ENCODE assay signal across 9 mouse cellular contexts in the genomic region with DNA sequence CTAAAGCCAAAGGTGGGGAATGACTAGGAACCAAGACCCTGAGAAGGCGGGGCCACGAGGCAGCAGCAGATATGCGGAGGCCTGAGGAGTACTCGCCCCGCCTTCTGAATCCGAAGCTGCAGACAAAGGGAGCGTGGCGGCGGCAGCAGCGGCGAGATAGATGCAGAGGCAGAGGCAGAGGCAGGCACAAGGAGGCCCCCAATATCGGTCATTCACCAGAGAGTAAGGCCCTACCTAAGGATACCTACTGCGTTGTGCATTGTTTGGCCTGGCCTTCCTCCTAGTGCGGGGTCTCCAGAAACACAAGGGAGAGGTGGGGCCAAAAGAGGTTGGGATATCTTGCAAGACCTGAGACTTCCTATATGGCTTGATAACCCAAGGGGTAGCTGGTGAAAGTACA. TPM values are rescaled to one million over a fixed set of nuclear protein-coding genes. Genes with fewer than 3 reads are reported as not detected.
DNase-seq lines count a peak whose midpoint lies in the region; ATAC-seq and TF ChIP-seq lines count a peak whose summit lies in the region.
"Had no signal": no experiment of that assay in that cellular context is flagged by ENCODE, and none has a peak within 500 bp of the region (broad histone marks: within the 10 kb centered on the region; RNA-seq: fewer than 3 reads in every experiment).

No protein-coding gene starts in this region.

- H3K27ac ChIP-seq in heart, embryonic 10.5 days: peak overlapping the region; percentile 72
- H3K27ac ChIP-seq in ES-E14 (ENCODE audit: insufficient read depth, low read depth, low read length, poor library complexity, severe bottlenecking): peak overlapping the region; percentile 82
- H3K27ac ChIP-seq in forebrain, postnatal 0 days (ENCODE audit: low read depth, low read length): peak overlapping the region; percentile 76
- H3K27ac ChIP-seq in midbrain, embryonic 12.5 days (replicated peaks): peak overlapping the region; percentile 54; the same call in 1 of the 2 replicates

- no peak for DNase-seq in heart, embryonic 10.5 days (ENCODE audit: low spot score)
- no peak for DNase-seq in heart, adult 8-10 months (ENCODE audit: low spot score)
- no peak for DNase-seq in ES-E14 (ENCODE audit: low read depth, low spot score)
- peak; percentile 58 for DNase-seq in forebrain, postnatal 0 days
- no peak for DNase-seq in lung, postnatal 25 days (ENCODE audit: low spot score)
- no peak for DNase-seq in natural killer cell, adult 2 months (ENCODE audit: low spot score in 2 of 2)
- DNase-seq: kidney, adult 18-20 months had no signal

- peak overlapping the region; percentile 47 for H3K4me3 ChIP-seq in heart, embryonic 10.5 days
- H3K4me3 ChIP-seq in ES-E14 (ENCODE audit: insufficient read depth in 1 of 2, low read depth in 1 of 2, low read length in 2 of 2, poor library complexity in 1 of 2, severe bottlenecking in 1 of 2): peak overlapping the region; percentile 64
- H3K4me3 ChIP-seq in forebrain, postnatal 0 days (ENCODE audit: low read depth, low read length): peak overlapping the region; percentile 17
- peak overlapping the region; percentile 37 for H3K4me3 ChIP-seq in midbrain, embryonic 12.5 days

- in situ Hi-C loops in ES-E14 (cut with MboI; ENCODE audit: low sequenced_read_pairs in 2 of 2, unreplicated experiment in 2 of 2): no loop called here

- H3K36me3 ChIP-seq in heart, embryonic 10.5 days: no peaks in the 10 kb centered on the region
- peaks cover 2% of the 10 kb centered on the region; the same call in 1 of the 2 replicates for H3K36me3 ChIP-seq in ES-E14 (ENCODE audit: control insufficient read depth, insufficient read depth, low read length, poor library complexity, severe bottlenecking)
- H3K36me3 ChIP-seq in forebrain, postnatal 0 days (ENCODE audit: insufficient read depth): no peaks in the 10 kb centered on the region
- H3K36me3 ChIP-seq in midbrain, embryonic 12.5 days: no peaks in the 10 kb centered on the region

- no peaks in the 10 kb centered on the region for H3K4me1 ChIP-seq in heart, embryonic 10.5 days
- H3K4me1 ChIP-seq in ES-E14 (ENCODE audit: control insufficient read depth in 2 of 2, insufficient read depth in 2 of 2, low read length in 2 of 2, poor library complexity in 1 of 2): peaks cover 2 to 4% of the 10 kb centered on the region in 2 experiments; a peak in 1 of 4 replicates
- H3K4me1 ChIP-seq in forebrain, postnatal 0 days (ENCODE audit: insufficient read depth): no peaks in the 10 kb centered on the region
- H3K4me1 ChIP-seq in midbrain, embryonic 12.5 days: 0 out of 2 replicates have a peak, but pooled peaks cover 4% of the 10 kb centered on the region

- H3K4me2 ChIP-seq in forebrain, postnatal 0 days (ENCODE audit: low read depth): peak overlapping the region; percentile 40
- peak overlapping the region; percentile 47 for H3K4me2 ChIP-seq in midbrain, embryonic 12.5 days (replicated peaks)

- WGBS in heart, embryonic 10.5 days: 14% methylated on average over 14 of the region's 14 CpGs
- WGBS in forebrain, postnatal 0 days: 21% methylated on average over 14 of the region's 14 CpGs
- WGBS in midbrain, embryonic 12.5 days: 22% methylated on average over 14 of the region's 14 CpGs

- TF ChIP-seq CTCF in forebrain, postnatal 0 days (IDR thresholded peaks at IDR 0.05; ENCODE audit: low read depth): no peak

- H3K27me3 ChIP-seq in heart, embryonic 10.5 days (ENCODE audit: insufficient read depth, poor library complexity, severe bottlenecking): peaks cover 16% of the 10 kb centered on the region; the same call in 1 of the 2 replicates
- H3K27me3 ChIP-seq in forebrain, postnatal 0 days (ENCODE audit: insufficient read depth, low read length): no peaks in the 10 kb centered on the region
- H3K27me3 ChIP-seq in midbrain, embryonic 12.5 days: no peaks in the 10 kb centered on the region

- ATAC-seq in forebrain, postnatal 0 days: peak; percentile 93
- peak; percentile 81 for ATAC-seq in midbrain, embryonic 12.5 days (ENCODE audit: low FRiP score, low read depth)
- ATAC-seq in erythroid progenitor cell, adult 5-6 weeks (replicated peaks; ENCODE audit: low FRiP score, poor library complexity, severe bottlenecking): no peak

- H3K9me3 ChIP-seq in heart, embryonic 10.5 days: no peaks in the 10 kb centered on the region
- no peaks in the 10 kb centered on the region for H3K9me3 ChIP-seq in ES-E14 (ENCODE audit: control insufficient read depth, insufficient read depth, low read depth, low read length)
- H3K9me3 ChIP-seq in forebrain, postnatal 0 days (ENCODE audit: low read length): no peaks in the 10 kb centered on the region
- no peaks in the 10 kb centered on the region for H3K9me3 ChIP-seq in midbrain, embryonic 12.5 days

- peak overlapping the region; percentile 76; the same call in 1 of the 2 replicates for H3K9ac ChIP-seq in ES-E14 (ENCODE audit: insufficient read depth, low read depth, low read length, poor library complexity, severe bottlenecking)
- peak overlapping the region; percentile 60 for H3K9ac ChIP-seq in forebrain, postnatal 0 days
- H3K9ac ChIP-seq in midbrain, embryonic 12.5 days (replicated peaks): peak overlapping the region; percentile 64

TF ChIP-seq in ES-E14, 5 proteins besides CTCF, POLR2A, EP300 and RAD21:
- TF ChIP-seq ZNF384 (IDR thresholded peaks at IDR 0.05; ENCODE audit: low read depth, low read length) (no peak), MAFK (IDR thresholded peaks at IDR 0.05; ENCODE audit: insufficient read depth, low read depth, low read length) (no peak)

RNA-seq across cellular contexts. Expression of gene Pdzd4, which starts 9.7 kb away (rescaled TPM):
- polyA plus RNA-seq in heart, embryonic 10.5 days (2016; fragmentation: Nextera tagmentation; extraction: Ambion mirVana): 0.32 and 0.38 TPM in 2 replicates
- total RNA-seq in heart, adult 8-10 months (2022): 1 to 10 TPM; 1.2 to 1.7 (median 1.6) TPM
- total RNA-seq in ES-E14 (2012; rRNA removed): 55.2 and 97.6 TPM in 2 replicates
- 239 and 252 TPM in 2 replicates for total RNA-seq in forebrain, postnatal 0 days (2014; rRNA removed)
- polyA plus RNA-seq in forebrain, postnatal 0 days (2015; fragmentation: Nextera tagmentation; extraction: Ambion mirVana): 3.4 and 4.0 TPM in 2 replicates
- 2.4 and 2.5 TPM in 2 replicates for polyA plus RNA-seq in midbrain, embryonic 12.5 days (2016; fragmentation: Nextera tagmentation; extraction: Ambion mirVana)
- not detected in 2 replicates for total RNA-seq in erythroid progenitor cell, adult 5-6 weeks (2015; ENCODE audit: low replicate concordance)
- total RNA-seq in erythroid progenitor cell, adult 5-6 weeks (2017; ENCODE audit: low replicate concordance): not detected in 2 replicates

RNA-seq across cellular contexts. Expression of gene Ssr4, which starts 28.2 kb away (rescaled TPM):
- polyA plus RNA-seq in heart, embryonic 10.5 days (2016; fragmentation: Nextera tagmentation; extraction: Ambion mirVana): 156 and 158 TPM in 2 replicates
- total RNA-seq in heart, adult 8-10 months (2022): 10 to 100 TPM; 75.9 to 94.2 (median 84.8) TPM
- total RNA-seq in ES-E14 (2012; rRNA removed): 290 and 294 TPM in 2 replicates
- 107 and 169 TPM in 2 replicates for total RNA-seq in forebrain, postnatal 0 days (2014; rRNA removed)
- 167 and 186 TPM in 2 replicates for polyA plus RNA-seq in forebrain, postnatal 0 days (2015; fragmentation: Nextera tagmentation; extraction: Ambion mirVana)
- 118 and 119 TPM in 2 replicates for polyA plus RNA-seq in midbrain, embryonic 12.5 days (2016; fragmentation: Nextera tagmentation; extraction: Ambion mirVana)
- total RNA-seq in erythroid progenitor cell, adult 5-6 weeks (2015; ENCODE audit: low replicate concordance): 115 and 124 TPM in 2 replicates
- total RNA-seq in erythroid progenitor cell, adult 5-6 weeks (2017; ENCODE audit: low replicate concordance): 47.6 and 75.7 TPM in 2 replicates

RNA-seq across cellular contexts. Expression of gene Idh3g, which starts 28.4 kb away (rescaled TPM):
- 219 and 264 TPM in 2 replicates for polyA plus RNA-seq in heart, embryonic 10.5 days (2016; fragmentation: Nextera tagmentation; extraction: Ambion mirVana)
- 100 to 1,000 TPM; 702 to 775 (median 723) TPM for total RNA-seq in heart, adult 8-10 months (2022)
- 169 and 194 TPM in 2 replicates for total RNA-seq in ES-E14 (2012; rRNA removed)
- total RNA-seq in forebrain, postnatal 0 days (2014; rRNA removed): 177 and 186 TPM in 2 replicates
- 208 and 213 TPM in 2 replicates for polyA plus RNA-seq in forebrain, postnatal 0 days (2015; fragmentation: Nextera tagmentation; extraction: Ambion mirVana)
- polyA plus RNA-seq in midbrain, embryonic 12.5 days (2016; fragmentation: Nextera tagmentation; extraction: Ambion mirVana): 166 and 169 TPM in 2 replicates
- total RNA-seq in erythroid progenitor cell, adult 5-6 weeks (2015; ENCODE audit: low replicate concordance): 135 and 141 TPM in 2 replicates
- total RNA-seq in erythroid progenitor cell, adult 5-6 weeks (2017; ENCODE audit: low replicate concordance): 68.3 and 80.2 TPM in 2 replicates

RNA-seq across cellular contexts. Expression of gene Srpk3, which starts 40.9 kb away (rescaled TPM):
- 39.2 and 81.4 TPM in 2 replicates for polyA plus RNA-seq in heart, embryonic 10.5 days (2016; fragmentation: Nextera tagmentation; extraction: Ambion mirVana)
- 10 to 100 TPM; 23.9 to 31.6 (median 30.8) TPM for total RNA-seq in heart, adult 8-10 months (2022)
- total RNA-seq in ES-E14 (2012; rRNA removed): 1.2 and 1.5 TPM in 2 replicates
- total RNA-seq in forebrain, postnatal 0 days (2014; rRNA removed): 0.14 and 0.62 TPM in 2 replicates
- polyA plus RNA-seq in forebrain, postnatal 0 days (2015; fragmentation: Nextera tagmentation; extraction: Ambion mirVana): 0.91 and 0.99 TPM in 2 replicates
- polyA plus RNA-seq in midbrain, embryonic 12.5 days (2016; fragmentation: Nextera tagmentation; extraction: Ambion mirVana): 1.1 and 1.4 TPM in 2 replicates
- 6.7 TPM in 1 of 2 replicates, not detected in the other for total RNA-seq in erythroid progenitor cell, adult 5-6 weeks (2015; ENCODE audit: low replicate concordance)
- 1.9 and 2.6 TPM in 2 replicates for total RNA-seq in erythroid progenitor cell, adult 5-6 weeks (2017; ENCODE audit: low replicate concordance)

RNA-seq across cellular contexts. Expression of gene Plxnb3, which starts 58.2 kb away (rescaled TPM):
- 0.13 and 0.46 TPM in 2 replicates for polyA plus RNA-seq in heart, embryonic 10.5 days (2016; fragmentation: Nextera tagmentation; extraction: Ambion mirVana)
- total RNA-seq in heart, adult 8-10 months (2022): 1 to 10 TPM; 1.6 to 1.9 (median 1.7) TPM
- 0.27 and 0.32 TPM in 2 replicates for total RNA-seq in ES-E14 (2012; rRNA removed)
- 0.62 and 1.6 TPM in 2 replicates for total RNA-seq in forebrain, postnatal 0 days (2014; rRNA removed)
- polyA plus RNA-seq in forebrain, postnatal 0 days (2015; fragmentation: Nextera tagmentation; extraction: Ambion mirVana): 0.29 and 0.45 TPM in 2 replicates
- polyA plus RNA-seq in midbrain, embryonic 12.5 days (2016; fragmentation: Nextera tagmentation; extraction: Ambion mirVana): 0.11 and 0.16 TPM in 2 replicates
- total RNA-seq in erythroid progenitor cell, adult 5-6 weeks (2015; ENCODE audit: low replicate concordance): not detected in 2 replicates
- not detected in 2 replicates for total RNA-seq in erythroid progenitor cell, adult 5-6 weeks (2017; ENCODE audit: low replicate concordance)

Comparison
In these comparisons a context has a peak if more than half of its experiments do, and no peak if none do; other contexts are left out.
1. RNA of gene Pdzd4, which starts 9.7 kb away (total RNA-seq): 239 to 252 TPM in forebrain, postnatal 0 days and 55.2 to 97.6 TPM in ES-E14; 1.2 to 1.7 TPM in heart, adult 8-10 months and not detected in erythroid progenitor cell, adult 5-6 weeks; every median in the first group is over 10 times any median in the second.
2. Peak in every context shown above with its lines, with median percentiles within 50 percentile points of each other: H3K27ac ChIP-seq, H3K4me3 ChIP-seq and H3K9ac ChIP-seq.